Mouse (Mus musculus) hindbrain, postnatal 0 days (tissue): ENCODE results near the gene Zfp827. TPM values are rescaled to one million over a fixed set of nuclear protein-coding genes. Genes with fewer than 3 reads are reported as not detected.
A peak's percentile ranks its signal among the peaks of the same experiment; 100 is the strongest.

Source experiments
- ATAC-seq: fragments of 200-750 bp; cut with Nextera tagmentation; 2 replicates; pipeline ENCODE4 v1.8.0; 2017; ENCODE audit warnings: mild to moderate bottlenecking, moderate TSS enrichment, moderate library complexity
- DNase-seq: peaks from one replicate; pipeline ENCODE4 v3.0.0-alpha.2; 2015; ENCODE audit warnings: low spot score
- H3K27ac ChIP-seq: fragments of 300-500 bp; sonication (generic); 2 replicates; pipeline ENCODE4 v1.5.1; 2014; ENCODE audit warnings: mild to moderate bottlenecking
- H3K27me3 ChIP-seq: fragments of 300-500 bp; sonication (generic); 2 replicates; pipeline ENCODE4 v1.6.1; 2014; ENCODE audit warnings: low read length, mixed read lengths; ENCODE audit not compliant: insufficient read depth
- H3K36me3 ChIP-seq: fragments of 300-500 bp; sonication (generic); 2 replicates; pipeline ENCODE4 v1.6.1; 2014; ENCODE audit warnings: low read length, mixed read lengths; ENCODE audit not compliant: insufficient read depth
- H3K4me1 ChIP-seq: fragments of 300-500 bp; sonication (generic); 2 replicates; pipeline ENCODE4 v1.6.1; 2014; ENCODE audit warnings: antibody characterized with exemption, low read length, mixed read lengths; ENCODE audit not compliant: insufficient read depth
- H3K4me2 ChIP-seq: fragments of 300-500 bp; sonication (generic); 2 replicates; pipeline ENCODE4 v1.6.1; 2014; ENCODE audit warnings: low read depth, mild to moderate bottlenecking, low read length, moderate library complexity, mixed read lengths
- H3K4me3 ChIP-seq: fragments of 300-500 bp; sonication (generic); 2 replicates; pipeline ENCODE4 v1.5.1; 2014; ENCODE audit warnings: low read length
- H3K9ac ChIP-seq: fragments of 300-500 bp; sonication (generic); replicated peaks from 2 replicates; pipeline ENCODE4 v1.6.1; 2014; ENCODE audit warnings: mild to moderate bottlenecking, low read length, moderate library complexity, mixed read lengths
- H3K9me3 ChIP-seq: fragments of 300-500 bp; sonication (generic); 2 replicates; pipeline ENCODE4 v1.6.1; 2016; ENCODE audit warnings: low read length, mixed read lengths
- CTCF ChIP-seq: IDR thresholded peaks from 2 replicates; pipeline ENCODE4 v1.5.1; 2016; ENCODE audit warnings: antibody characterized with exemption, control low read depth, low read depth
- WGBS: fragments of 180-500 bp; shearing (Covaris S2); extraction: QIAGEN DNeasy Blood & Tissue Kit; methylation state at CpG from one replicate; pipeline ENCODE4 v1.1.7; 2014; 5-methylcytosine and 5-hydroxymethylcytosine counted together
- polyA plus RNA-seq: library from polyadenylated mRNA; unstranded; fragments of >200 nt; fragmentation: Nextera tagmentation; extraction: Ambion mirVana; gene quantifications from 2 replicates; pipeline ENCODE4 v1.2.1, GENCODE M21; 2015
- total RNA-seq: library from RNA; depleted of rRNA; stranded (reverse); fragments of >200 nt; gene quantifications from 2 replicates; pipeline ENCODE4 v1.2.3, GENCODE M21; 2014

The Zfp827 gene
- total and polyA plus RNA-seq, 2 experiments from 2014 or later = 6.8 to 33.0 TPM

DNA sequence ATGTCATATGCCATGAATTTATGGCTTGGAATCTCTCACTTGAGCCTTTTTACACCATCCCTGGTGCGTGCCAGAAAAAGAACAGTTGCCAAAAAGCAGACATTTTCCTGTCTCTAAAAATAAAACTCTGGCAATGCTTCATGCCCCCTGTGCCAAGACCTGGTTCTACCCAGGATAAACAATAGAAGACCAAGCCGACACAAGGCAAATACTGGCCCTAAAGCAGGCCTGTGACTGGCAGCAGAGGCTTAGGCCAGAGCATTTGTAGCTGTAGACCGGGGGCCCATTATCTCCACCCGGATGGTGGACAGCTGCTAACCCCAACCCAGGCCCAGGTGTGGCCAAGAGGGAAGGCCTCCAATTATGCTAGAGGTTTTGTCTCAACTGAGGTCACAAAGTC is 178.7 kb downstream of the Zfp827 start:
- Histone ChIP-seq H3K27ac (no peak overlapping the region), H3K9me3 (no peaks in the 10 kb centered on the region), H3K4me1 (peaks cover 9% of the 10 kb centered on the region), H3K4me2 (no peak overlapping the region), H3K36me3 (no peaks in the 10 kb centered on the region), H3K27me3 (no peaks in the 10 kb centered on the region), H3K4me3 (no peak overlapping the region), H3K9ac (no peak overlapping the region)
- WGBS = 61% methylated on average over 4 of the region's 4 CpGs
- no peak for ATAC-seq
- no peak for TF ChIP-seq CTCF
- DNase-seq = peak; percentile 55

DNA sequence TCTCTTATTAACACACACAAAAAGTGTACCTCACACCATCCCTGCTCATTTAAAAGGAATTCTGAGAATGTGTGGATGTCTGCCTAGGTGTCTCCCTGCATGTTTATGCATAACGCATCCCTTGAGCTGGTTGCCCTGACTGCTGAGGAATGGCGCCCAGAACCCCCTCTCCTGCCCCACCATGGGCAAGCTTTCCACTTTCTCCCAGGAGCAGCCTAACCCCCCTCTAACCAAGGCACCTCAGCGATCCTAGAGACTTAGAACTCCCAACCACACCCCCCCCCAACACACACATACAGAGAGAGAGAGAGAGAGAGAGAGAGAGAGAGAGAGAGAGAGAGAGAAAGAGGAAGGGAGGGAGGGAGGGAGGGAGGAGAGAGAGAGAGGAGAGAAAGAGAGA is 179.9 kb downstream of the Zfp827 start:
- DNase-seq (no peak), ATAC-seq (no peak)
- no peak overlapping the region for H3K4me2 ChIP-seq
- H3K36me3 ChIP-seq = no peaks in the 10 kb centered on the region
- TF ChIP-seq CTCF = no peak
- H3K4me3 ChIP-seq = no peak overlapping the region
- H3K9ac ChIP-seq = no peak overlapping the region
- WGBS = 37% methylated on average over 3 of the region's 3 CpGs
- H3K27ac ChIP-seq = no peak overlapping the region
- H3K4me1 ChIP-seq = peaks cover 9% of the 10 kb centered on the region
- no peaks in the 10 kb centered on the region for H3K27me3 ChIP-seq
- no peaks in the 10 kb centered on the region for H3K9me3 ChIP-seq

DNA sequence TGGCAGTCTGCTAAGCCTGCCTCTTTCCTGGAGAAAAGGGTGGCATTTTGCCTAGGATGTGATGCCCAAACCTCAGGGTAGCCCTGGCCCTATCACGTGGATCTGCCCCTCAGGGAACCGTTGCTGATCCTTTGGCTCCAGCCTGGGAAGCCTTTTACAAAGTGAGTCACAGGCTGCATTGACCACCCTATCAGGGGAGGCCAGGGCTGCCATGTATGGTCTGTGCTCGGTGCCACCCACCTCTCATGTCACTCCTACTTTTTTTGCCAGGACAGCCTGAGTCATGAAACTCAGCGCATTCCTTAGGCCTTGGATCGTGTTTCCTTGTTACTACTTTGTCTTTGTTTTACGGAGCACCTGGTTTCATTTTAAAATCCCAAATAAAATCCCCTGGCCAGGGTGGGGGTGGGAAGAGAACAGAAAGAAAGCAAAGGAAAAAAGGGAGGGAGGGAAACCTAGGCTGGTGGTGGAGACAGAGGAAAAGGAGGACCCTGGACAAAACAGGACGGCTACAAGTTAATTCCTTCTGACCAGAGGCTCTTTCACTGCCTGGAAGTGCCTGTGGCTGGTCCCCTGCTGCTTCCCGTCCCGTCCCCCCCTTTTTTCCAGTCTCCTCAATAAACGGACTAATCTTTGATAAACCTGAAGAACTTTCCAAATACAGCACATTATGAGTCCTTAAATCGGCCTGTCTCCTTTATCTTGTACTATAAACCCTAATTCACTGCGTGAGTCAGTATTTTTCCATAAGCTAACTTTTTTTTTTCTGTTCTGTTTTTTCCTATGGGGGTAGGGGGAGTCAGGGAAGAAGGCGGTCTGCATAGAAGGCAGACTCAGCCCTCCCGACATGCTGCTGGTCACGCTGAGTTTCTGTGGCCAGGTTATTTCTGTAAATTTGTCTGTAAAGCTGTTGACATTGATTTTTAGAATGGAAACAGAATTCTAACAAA is 180.7 kb downstream of the Zfp827 start:
- peak; percentile 76 for ATAC-seq
- Histone ChIP-seq H3K36me3 (no peaks in the 10 kb centered on the region), H3K4me3 (no peak overlapping the region), H3K4me1 (peaks cover 9% of the 10 kb centered on the region), H3K27ac (peak overlapping the region; percentile 77), H3K9ac (peak overlapping the region; percentile 47; the same call in 1 of the 2 replicates), H3K9me3 (no peaks in the 10 kb centered on the region), H3K27me3 (no peaks in the 10 kb centered on the region), H3K4me2 (peak overlapping the region; percentile 58)
- no peak for TF ChIP-seq CTCF
- 16% methylated on average over 15 of the region's 15 CpGs for WGBS
- DNase-seq = peak; percentile 77

GRCm38 (mm10) chr8:79209641-79210358 is 181.6 kb downstream of the Zfp827 start:
- WGBS = 4% methylated on average over 27 of the region's 27 CpGs
- no peak for TF ChIP-seq CTCF
- H3K9me3 ChIP-seq = no peaks in the 10 kb centered on the region
- H3K27ac ChIP-seq = peak overlapping the region; percentile 77
- H3K4me2 ChIP-seq = peak overlapping the region; percentile 58
- peaks cover 9% of the 10 kb centered on the region for H3K4me1 ChIP-seq
- no peaks in the 10 kb centered on the region for H3K27me3 ChIP-seq
- peak overlapping the region; percentile 47 for H3K9ac ChIP-seq
- peak; percentile 67 for DNase-seq
- peak; percentile 82 for ATAC-seq
- H3K4me3 ChIP-seq = peak overlapping the region; percentile 33
- H3K36me3 ChIP-seq = no peaks in the 10 kb centered on the region

GRCm38 (mm10) chr8:79211630-79212029 is 183.4 kb downstream of the Zfp827 start:
- no peak overlapping the region for H3K9ac ChIP-seq
- no peaks in the 10 kb centered on the region for H3K9me3 ChIP-seq
- no peak overlapping the region for H3K27ac ChIP-seq
- peaks cover 9% of the 10 kb centered on the region for H3K4me1 ChIP-seq
- no peaks in the 10 kb centered on the region for H3K36me3 ChIP-seq
- no peaks in the 10 kb centered on the region for H3K27me3 ChIP-seq
- H3K4me2 ChIP-seq = no peak overlapping the region
- no peak for TF ChIP-seq CTCF
- ATAC-seq = no peak
- DNase-seq = peak; percentile 17
- no peak overlapping the region for H3K4me3 ChIP-seq
- 55% methylated on average over 9 of the region's 9 CpGs for WGBS

DNA sequence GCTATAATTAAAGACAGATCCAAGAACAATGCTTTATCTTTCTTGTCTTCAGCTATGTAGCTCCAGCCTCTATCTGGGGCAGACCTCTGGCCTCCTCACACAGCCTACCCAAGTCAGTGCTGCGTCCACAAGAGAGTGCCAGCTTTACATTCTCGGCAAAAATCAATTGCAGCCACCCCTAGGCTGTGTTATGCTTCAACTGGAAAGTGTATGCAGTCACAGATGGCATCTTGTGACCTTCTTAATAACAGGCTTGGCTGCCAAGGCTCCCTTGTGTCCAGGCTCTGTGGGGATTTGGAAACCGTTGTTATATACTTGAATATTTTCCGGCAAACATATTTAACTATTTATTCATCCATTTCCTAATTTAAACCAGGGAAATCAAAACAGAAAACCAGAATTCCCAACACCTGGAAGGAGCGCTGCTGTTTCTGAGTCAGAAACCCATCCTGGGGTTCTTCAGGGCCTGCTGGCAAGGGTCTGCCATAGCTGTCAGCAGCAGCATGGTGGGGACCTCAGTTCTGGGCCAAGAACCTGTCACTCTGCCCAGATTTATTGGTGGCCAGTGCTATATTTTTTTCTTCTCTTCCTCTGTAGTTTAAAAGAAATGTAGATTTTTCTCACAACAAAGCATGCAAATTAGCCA is 194.0 kb downstream of the Zfp827 start:
- H3K4me2 ChIP-seq = no peak overlapping the region
- H3K36me3 ChIP-seq = no peaks in the 10 kb centered on the region
- ATAC-seq (peak; percentile 70; the same call in 1 of the 2 replicates), DNase-seq (peak; percentile 60)
- H3K27ac ChIP-seq = peak overlapping the region; percentile 46
- H3K4me3 ChIP-seq = no peak overlapping the region
- 40% methylated on average over 5 of the region's 5 CpGs for WGBS
- no peaks in the 10 kb centered on the region for H3K27me3 ChIP-seq
- TF ChIP-seq CTCF = no peak; the same call in 1 of the 2 replicates
- H3K9ac ChIP-seq = no peak overlapping the region
- no peaks in the 10 kb centered on the region for H3K9me3 ChIP-seq
- 0 out of 2 replicates have a peak, but pooled peaks cover 6% of the 10 kb centered on the region for H3K4me1 ChIP-seq
